Mouse (Mus musculus) midbrain, embryonic 16.5 days (tissue): ENCODE results near the gene Creb3l4. TPM values are rescaled to one million over a fixed set of nuclear protein-coding genes. Genes with fewer than 3 reads are reported as not detected.

Source experiments
- ATAC-seq: fragments of 200-750 bp; cut with Nextera tagmentation; 2 replicates; pipeline ENCODE4 v1.8.0; 2017; ENCODE audit warnings: moderate TSS enrichment
- H3K27ac ChIP-seq: fragments of 300-500 bp; sonication (generic); 2 replicates; pipeline ENCODE4 v1.5.1; 2014; ENCODE audit warnings: mild to moderate bottlenecking, low read length, mixed read lengths
- H3K27me3 ChIP-seq: fragments of 300-500 bp; sonication (generic); 2 replicates; pipeline ENCODE4 v1.6.1; 2014; ENCODE audit warnings: low read depth, low read length, mixed read lengths; ENCODE audit not compliant: control insufficient read depth, insufficient read depth
- H3K36me3 ChIP-seq: fragments of 300-500 bp; sonication (generic); 2 replicates; pipeline ENCODE4 v1.6.1; 2014; ENCODE audit warnings: mild to moderate bottlenecking, low read length, moderate library complexity, mixed read lengths; ENCODE audit not compliant: control insufficient read depth, insufficient read depth
- H3K4me1 ChIP-seq: fragments of 300-500 bp; sonication (generic); 2 replicates; pipeline ENCODE4 v1.6.1; 2014; ENCODE audit warnings: mild to moderate bottlenecking, low read length, mixed read lengths; ENCODE audit not compliant: control insufficient read depth, insufficient read depth
- H3K4me2 ChIP-seq: fragments of 300-500 bp; sonication (generic); 2 replicates; pipeline ENCODE4 v1.6.1; 2014; ENCODE audit warnings: mild to moderate bottlenecking, low read length, mixed read lengths
- H3K4me3 ChIP-seq: fragments of 300-500 bp; sonication (generic); 2 replicates; pipeline ENCODE4 v1.5.1; 2014; ENCODE audit warnings: low read depth, mild to moderate bottlenecking, low read length, moderate library complexity, mixed read lengths
- H3K9ac ChIP-seq: fragments of 300-500 bp; sonication (generic); 2 replicates; pipeline ENCODE4 v1.6.1; 2014; ENCODE audit warnings: low read depth, low read length, mixed read lengths
- H3K9me3 ChIP-seq: fragments of 300-500 bp; sonication (generic); replicated peaks from 2 replicates; pipeline ENCODE4 v1.6.1; 2014; ENCODE audit warnings: mild to moderate bottlenecking, low read length, mixed read lengths; ENCODE audit not compliant: control insufficient read depth, poor library complexity, severe bottlenecking
- WGBS: fragments of 180-500 bp; shearing (Covaris S2); extraction: QIAGEN DNeasy Blood & Tissue Kit; methylation state at CpG from one replicate; pipeline ENCODE4 v1.1.7; 2014; 5-methylcytosine and 5-hydroxymethylcytosine counted together
- polyA plus RNA-seq: library from polyadenylated mRNA; unstranded; fragments of >200 nt; fragmentation: Nextera tagmentation; extraction: Ambion mirVana; gene quantifications from 2 replicates; pipeline ENCODE4 v1.2.1, GENCODE M21; 2015

The Creb3l4 gene
- polyA plus RNA-seq, 1 experiment from 2014 or later: 1.1 TPM

DNA sequence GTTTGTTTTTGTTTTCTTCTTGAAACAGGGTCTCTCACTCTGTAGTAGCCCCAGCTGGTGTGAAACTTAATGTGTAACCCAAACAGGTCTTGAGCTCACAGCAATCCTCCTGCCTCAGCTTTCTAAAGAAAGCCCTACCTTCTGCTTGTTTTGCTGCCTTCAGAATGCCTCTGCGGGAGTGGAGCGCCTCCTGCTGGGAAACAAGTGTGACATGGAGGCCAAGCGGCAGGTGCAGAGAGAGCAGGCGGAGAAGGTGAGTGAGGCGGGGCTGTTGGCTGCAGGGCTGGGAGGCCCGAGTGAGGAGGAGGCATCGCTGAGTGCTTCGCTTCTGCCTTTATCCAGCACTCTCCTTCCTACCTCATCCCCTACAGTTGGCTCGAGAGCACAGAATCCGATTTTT, 19.0 kb downstream of the Creb3l4 start:
- Histone ChIP-seq H3K27ac (no peak overlapping the region), H3K4me3 (no peak overlapping the region), H3K27me3 (no peaks in the 10 kb centered on the region), H3K9ac (no peak overlapping the region), H3K9me3 (no peaks in the 10 kb centered on the region), H3K36me3 (no peaks in the 10 kb centered on the region), H3K4me2 (no peak overlapping the region), H3K4me1 (peaks cover 8% of the 10 kb centered on the region; the same call in 1 of the 2 replicates)
- WGBS: 87% methylated on average over 10 of the region's 10 CpGs
- no peak for ATAC-seq

DNA sequence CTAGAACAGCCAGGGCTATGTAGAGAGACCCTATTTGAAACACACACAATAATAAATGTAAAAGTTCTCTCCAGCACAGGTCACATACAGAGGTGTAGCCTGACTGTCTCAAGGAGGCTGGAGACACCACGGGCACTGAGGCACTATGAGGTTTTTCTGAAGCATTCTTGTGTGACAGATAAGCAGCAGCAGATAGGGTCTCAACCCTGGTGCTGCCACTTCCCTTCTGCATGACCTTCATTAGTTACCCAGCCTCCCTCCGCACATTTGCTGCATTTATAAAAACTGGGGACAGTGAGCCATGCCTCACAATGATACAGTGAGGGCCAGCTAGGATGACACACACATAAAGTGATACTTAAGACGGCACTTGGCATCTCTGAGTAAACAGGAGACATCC, 20.4 kb downstream of the Creb3l4 start:
- Histone ChIP-seq H3K36me3 (no peaks in the 10 kb centered on the region), H3K9ac (no peak overlapping the region), H3K9me3 (no peaks in the 10 kb centered on the region), H3K4me1 (peaks cover 8% of the 10 kb centered on the region; the same call in 1 of the 2 replicates), H3K27ac (no peak overlapping the region), H3K4me3 (no peak overlapping the region), H3K27me3 (no peaks in the 10 kb centered on the region), H3K4me2 (no peak overlapping the region)
- 90% methylated on average over 3 of the region's 3 CpGs for WGBS
- ATAC-seq: no peak

GRCm38 (mm10) chr3:90222455-90222854, 20.9 kb downstream of the Creb3l4 start:
- Histone ChIP-seq H3K27me3 (no peaks in the 10 kb centered on the region), H3K4me1 (peaks cover 8% of the 10 kb centered on the region; the same call in 1 of the 2 replicates), H3K27ac (no peak overlapping the region), H3K4me2 (no peak overlapping the region), H3K4me3 (no peak overlapping the region), H3K36me3 (no peaks in the 10 kb centered on the region), H3K9ac (no peak overlapping the region), H3K9me3 (no peaks in the 10 kb centered on the region)
- WGBS: 90% methylated on average over 4 of the region's 4 CpGs
- no peak for ATAC-seq

DNA sequence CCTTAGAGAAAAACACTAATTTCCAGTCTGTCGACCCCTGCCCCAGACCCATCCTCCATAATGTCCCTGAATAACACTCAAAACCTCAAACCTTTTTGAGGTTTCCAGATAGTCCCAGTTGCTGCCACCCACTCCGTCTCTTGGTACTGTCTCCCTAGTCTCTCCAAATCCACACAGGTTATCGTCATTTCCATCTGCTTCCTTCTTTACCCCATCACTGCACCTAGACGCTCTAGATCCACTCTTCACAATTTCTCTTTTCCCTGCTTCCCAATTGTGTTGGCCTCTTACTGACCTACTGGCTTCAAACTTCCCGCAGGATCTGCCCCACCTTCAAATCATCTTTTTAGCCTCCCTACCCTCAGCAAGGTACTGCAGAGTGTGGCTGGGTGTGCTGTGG, 22.2 kb downstream of the Creb3l4 start:
- H3K4me1 ChIP-seq: peaks cover 8% of the 10 kb centered on the region; the same call in 1 of the 2 replicates
- H3K27ac ChIP-seq: no peak overlapping the region
- no peaks in the 10 kb centered on the region for H3K9me3 ChIP-seq
- no peak for ATAC-seq
- no peaks in the 10 kb centered on the region for H3K36me3 ChIP-seq
- peak overlapping the region; percentile 31 for H3K4me3 ChIP-seq
- H3K9ac ChIP-seq: peak overlapping the region; percentile 51; the same call in 1 of the 2 replicates
- no peaks in the 10 kb centered on the region for H3K27me3 ChIP-seq
- H3K4me2 ChIP-seq: peak overlapping the region; percentile 64
- WGBS: 24% methylated on average over 5 of the region's 5 CpGs

DNA sequence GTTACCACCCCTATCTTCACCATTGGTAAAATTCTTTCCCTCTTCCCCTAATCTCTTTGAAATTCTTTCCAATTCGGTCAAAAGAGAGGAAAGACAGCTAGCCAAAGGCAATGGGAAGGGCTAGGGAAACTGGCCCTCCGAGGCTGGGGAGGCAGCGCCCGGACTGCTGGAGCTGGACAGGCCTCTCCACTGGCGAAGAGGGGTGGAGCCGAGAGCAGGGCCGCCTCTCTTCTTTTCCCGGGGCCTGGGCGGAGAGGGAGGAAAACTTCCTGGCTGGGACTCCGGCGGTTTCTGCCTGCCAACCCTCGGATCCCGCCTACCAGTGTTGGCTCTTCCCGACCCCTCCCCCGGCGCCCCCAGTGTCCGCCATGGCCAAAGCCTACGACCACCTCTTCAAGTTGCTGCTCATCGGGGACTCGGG, 22.8 kb downstream of the Creb3l4 start:
- peak; percentile 63; the same call in 1 of the 2 replicates for ATAC-seq
- 0% methylated on average over 16 of the region's 20 CpGs for WGBS
- H3K4me3 ChIP-seq: peak overlapping the region; percentile 31

GRCm38 (mm10) chr3:90220088-90220487, 23.2 kb downstream of the Creb3l4 start:
- Histone ChIP-seq H3K4me3 (peak overlapping the region; percentile 31), H3K27ac (peak overlapping the region; percentile 59; the same call in 1 of the 2 replicates), H3K4me2 (peak overlapping the region; percentile 64), H3K27me3 (no peaks in the 10 kb centered on the region), H3K9ac (peak overlapping the region; percentile 51), H3K9me3 (no peaks in the 10 kb centered on the region), H3K4me1 (peaks cover 8% of the 10 kb centered on the region), H3K36me3 (no peaks in the 10 kb centered on the region)
- ATAC-seq: no peak
- WGBS: 14% methylated on average over 6 of the region's 6 CpGs

More for the DNA sequence above, 22.8 kb downstream of the Creb3l4 start:
- Histone ChIP-seq H3K36me3 (no peaks in the 10 kb centered on the region), H3K27me3 (no peaks in the 10 kb centered on the region), H3K4me1 (peaks cover 8% of the 10 kb centered on the region; the same call in 1 of the 2 replicates), H3K4me2 (peak overlapping the region; percentile 64), H3K9ac (peak overlapping the region; percentile 51), H3K27ac (peak overlapping the region; percentile 59; the same call in 1 of the 2 replicates), H3K9me3 (no peaks in the 10 kb centered on the region)

DNA sequence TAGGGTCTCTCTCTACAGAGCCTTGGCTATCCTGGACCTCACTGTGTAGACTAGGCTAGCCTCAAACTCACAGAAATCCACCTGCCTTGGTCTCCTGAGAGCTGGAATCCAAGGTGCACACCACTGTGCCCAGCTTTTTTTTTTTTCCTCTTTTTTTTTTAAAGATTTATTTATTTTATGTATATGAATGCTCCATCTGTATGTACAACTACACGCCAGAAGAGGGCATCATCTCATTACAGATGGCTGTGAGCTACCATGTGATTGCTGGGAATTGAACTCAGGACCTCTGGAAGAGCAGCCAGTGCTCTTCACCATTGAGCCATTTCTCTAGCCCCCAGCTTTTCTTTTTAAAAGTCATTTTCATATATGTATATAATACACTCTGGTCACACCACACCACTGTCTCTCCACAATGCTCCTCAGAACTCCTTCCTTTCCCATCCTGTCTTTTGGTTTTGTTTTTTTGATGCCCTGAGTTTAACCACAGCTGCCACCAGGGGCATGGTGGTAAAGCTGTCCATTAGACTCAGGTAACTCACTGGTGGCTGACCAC, 27.4 kb downstream of the Creb3l4 start:
- Histone ChIP-seq H3K27me3 (no peaks in the 10 kb centered on the region), H3K4me2 (no peak overlapping the region), H3K9ac (no peak overlapping the region), H3K27ac (no peak overlapping the region), H3K36me3 (0 out of 2 replicates have a peak, but pooled peaks cover 2% of the 10 kb centered on the region), H3K4me3 (no peak overlapping the region), H3K4me1 (peaks cover 26% of the 10 kb centered on the region), H3K9me3 (no peaks in the 10 kb centered on the region)
- no peak for ATAC-seq
- WGBS: 27% methylated on average over 1 of the region's 1 CpGs

GRCm38 (mm10) chr3:90213956-90214684, 29.2 kb downstream of the Creb3l4 start:
- 11% methylated on average over 12 of the region's 12 CpGs for WGBS
- H3K4me3 ChIP-seq: peak overlapping the region; percentile 61

GRCm38 (mm10) chr3:90213377-90213866, 29.9 kb downstream of the Creb3l4 start, which contains the start of the genes Rps27 and Rab13:
TSS of gene Rps27 (minus strand) at chr3:90213651.
TSS of gene Rab13 (plus strand) at chr3:90213695.
- ATAC-seq: peak; percentile 95
- H3K9me3 ChIP-seq: no peaks in the 10 kb centered on the region
- H3K4me3 ChIP-seq: peak within 1 kb of the TSS; percentile 61
- no peaks in the 10 kb centered on the region for H3K27me3 ChIP-seq
- H3K27ac ChIP-seq: peak within 1 kb of the TSS; percentile 88
- H3K36me3 ChIP-seq: peaks cover 13% of the 10 kb centered on the region; the same call in 1 of the 2 replicates
- H3K4me1 ChIP-seq: peaks cover 19% of the 10 kb centered on the region
- H3K4me2 ChIP-seq: peak within 1 kb of the TSS; percentile 89
- under 1% methylated on average over 42 of the region's 42 CpGs for whole genome bisulfite sequencing
- H3K9ac ChIP-seq: peak within 1 kb of the TSS; percentile 89

More at GRCm38 (mm10) chr3:90213956-90214684, 29.2 kb downstream of the Creb3l4 start:
- peaks cover 9% of the 10 kb centered on the region; the same call in 1 of the 2 replicates for H3K36me3 ChIP-seq
- peaks cover 19% of the 10 kb centered on the region for H3K4me1 ChIP-seq
- no peaks in the 10 kb centered on the region for H3K27me3 ChIP-seq
- H3K4me2 ChIP-seq: peak overlapping the region; percentile 89
- peak overlapping the region; percentile 55 for H3K9ac ChIP-seq
- ATAC-seq: peak; percentile 75
- H3K9me3 ChIP-seq: no peaks in the 10 kb centered on the region
- peak overlapping the region; percentile 88 for H3K27ac ChIP-seq
